Mouse (Mus musculus) adrenal gland, postnatal 4 days (tissue): ENCODE results near the gene Ahdc1. TPM values are rescaled to one million over a fixed set of nuclear protein-coding genes. Genes with fewer than 3 reads are reported as not detected.

Experiments
- DNase-seq, 2 experiments: peaks; one replicate each; pipeline ENCODE4 v3.0.0; 2021 to 2022; ENCODE audit warnings: low spot score in 2 of 2, mixed read lengths in 2 of 2
- total RNA-seq, 2 experiments: library from RNA; stranded (reverse); gene quantifications; 2 replicates each; pipeline ENCODE4 v1.2.3; 2021

Ahdc1 gene
- total RNA-seq, 2 experiments from 2014 or later, result 92.5 to 98.7 TPM

- no peak for DNase-seq
These were observed 24.9 kb downstream of the Ahdc1 start for GRCm38 (mm10) chr4:133035946-133036345.

- DNase-seq, result no peak
These were observed 26.2 kb downstream of the Ahdc1 start for GRCm38 (mm10) chr4:133037293-133037692.

DNA sequence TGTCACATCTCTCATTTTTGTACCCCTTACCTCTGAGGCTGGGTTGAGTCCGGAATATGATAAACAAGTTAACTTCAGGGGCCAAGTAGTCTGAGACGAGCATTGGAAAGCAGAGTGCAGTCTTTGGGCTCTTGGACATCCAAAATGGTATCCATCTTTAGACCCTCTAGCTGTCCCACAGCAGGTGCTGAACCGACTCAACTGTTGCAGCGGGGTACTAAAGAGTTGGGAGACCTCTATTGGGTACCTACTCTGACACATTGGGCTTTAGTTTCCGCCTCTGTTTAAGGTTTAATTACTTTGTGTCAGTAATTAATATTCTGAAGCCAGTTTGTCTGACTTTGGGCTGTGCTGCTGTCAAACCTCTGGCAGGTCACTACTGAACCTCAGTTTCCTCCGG, 26.7 kb downstream of the Ahdc1 start:
- DNase-seq, result no peak

DNA sequence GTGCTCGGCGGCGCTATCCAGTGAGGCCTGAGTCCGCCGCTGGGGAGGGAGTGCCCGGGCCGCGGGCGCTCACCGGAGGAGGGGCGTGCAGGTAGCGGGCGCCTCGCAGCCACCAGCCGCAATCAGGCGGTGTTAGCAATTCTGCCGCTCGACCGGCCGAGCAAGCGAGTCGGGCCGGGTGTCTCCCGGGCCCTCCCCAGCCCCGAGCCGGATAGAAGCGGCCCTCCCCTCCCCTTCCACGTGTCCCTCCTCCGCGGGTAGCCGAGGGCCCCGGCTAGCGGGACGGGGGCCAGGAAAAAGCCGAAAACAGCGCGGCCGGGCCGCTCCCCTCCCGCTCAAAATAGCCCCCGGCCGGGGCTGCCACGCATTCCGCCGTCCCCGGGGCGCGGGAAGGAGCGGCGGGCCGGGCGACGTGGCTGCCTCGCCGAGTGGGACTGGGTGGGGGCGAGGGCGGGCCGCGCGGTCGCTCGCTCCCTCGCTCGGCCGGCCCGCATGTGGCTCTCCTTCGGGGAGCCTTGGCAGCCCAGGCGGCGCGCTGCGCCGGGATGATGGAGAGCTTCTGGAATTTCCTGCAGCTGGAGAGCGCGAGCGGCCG, 27.6 kb downstream of the Ahdc1 start:
- no peak for DNase-seq

DNA sequence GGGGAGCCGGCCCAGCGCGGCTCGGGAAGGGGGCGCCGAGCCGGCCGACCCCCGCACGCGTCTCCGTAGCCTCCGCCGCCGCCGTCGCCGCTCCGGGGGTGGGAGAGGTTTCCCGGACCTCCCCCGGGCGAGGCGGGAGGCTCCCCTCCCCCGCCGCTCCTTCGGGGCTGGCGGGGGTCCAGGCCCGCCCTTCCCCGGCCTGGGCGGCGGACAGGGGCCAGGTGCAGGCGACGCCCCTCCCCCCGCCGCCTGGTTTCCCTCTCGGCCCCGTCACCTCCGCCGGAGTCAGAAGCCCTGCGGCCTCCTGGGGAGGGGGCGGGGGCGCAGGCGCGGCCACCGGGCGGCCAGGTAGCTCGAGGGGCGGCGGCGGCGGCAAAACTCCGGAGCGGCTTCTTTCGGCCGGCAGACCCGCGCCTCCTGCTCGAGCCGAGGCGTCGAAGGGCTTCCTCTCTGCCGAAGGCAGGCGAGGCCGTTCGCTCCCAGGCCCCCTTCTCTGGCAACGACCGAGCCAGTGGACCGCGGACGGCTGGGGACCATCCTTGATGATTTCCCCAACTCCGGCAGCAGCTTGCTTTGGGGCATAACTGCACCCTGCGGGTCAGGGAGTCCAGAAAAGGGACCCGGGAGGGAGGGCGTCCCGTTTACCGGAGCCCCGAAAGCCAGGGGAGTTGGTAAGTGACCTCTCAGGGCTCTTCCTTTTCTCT, 28.2 kb downstream of the Ahdc1 start:
- DNase-seq, result no peak

DNA sequence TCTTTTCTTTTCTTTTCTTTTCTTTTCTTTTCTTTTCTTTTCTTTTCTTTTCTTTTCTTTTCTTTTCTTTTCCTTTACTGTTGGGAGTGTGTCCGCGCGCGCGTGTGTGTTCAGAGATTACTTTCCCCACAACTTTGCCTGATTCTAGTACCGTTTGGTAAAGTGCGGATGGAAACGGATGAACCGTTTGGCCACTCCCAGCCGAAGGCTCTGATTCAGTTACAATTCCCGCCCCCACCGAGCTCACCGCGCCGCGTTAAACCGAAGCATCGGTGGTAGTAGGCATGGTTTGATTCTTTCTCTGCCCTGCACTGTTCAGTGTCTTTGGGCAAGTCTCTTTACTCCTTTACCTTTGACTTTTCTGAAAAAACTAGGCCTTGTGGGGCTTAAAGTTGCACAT, 28.8 kb downstream of the Ahdc1 start:
- DNase-seq, result no peak

GRCm38 (mm10) chr4:133040241-133040904, 29.3 kb downstream of the Ahdc1 start:
- no peak for DNase-seq

DNA sequence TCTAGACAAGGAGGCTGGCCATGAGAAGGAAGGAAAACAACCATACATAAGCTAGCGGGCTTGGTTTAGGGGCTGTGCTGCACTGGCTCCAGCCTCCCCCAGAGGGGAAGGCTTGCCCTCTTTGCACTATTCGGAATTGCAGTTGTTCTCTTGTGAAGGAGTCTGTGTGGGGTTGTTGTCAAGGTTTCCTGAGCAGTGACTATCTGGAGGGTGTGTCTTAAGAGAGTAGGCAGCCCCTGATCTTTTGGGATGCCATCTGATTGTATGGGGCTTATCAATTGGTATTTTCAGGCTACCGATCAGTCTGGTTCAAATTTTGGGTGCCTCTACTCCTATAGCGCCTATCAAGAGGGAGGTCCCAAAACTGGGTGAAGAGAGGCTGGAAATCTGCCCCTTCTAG, 31.2 kb downstream of the Ahdc1 start:
- no peak for DNase-seq

DNA sequence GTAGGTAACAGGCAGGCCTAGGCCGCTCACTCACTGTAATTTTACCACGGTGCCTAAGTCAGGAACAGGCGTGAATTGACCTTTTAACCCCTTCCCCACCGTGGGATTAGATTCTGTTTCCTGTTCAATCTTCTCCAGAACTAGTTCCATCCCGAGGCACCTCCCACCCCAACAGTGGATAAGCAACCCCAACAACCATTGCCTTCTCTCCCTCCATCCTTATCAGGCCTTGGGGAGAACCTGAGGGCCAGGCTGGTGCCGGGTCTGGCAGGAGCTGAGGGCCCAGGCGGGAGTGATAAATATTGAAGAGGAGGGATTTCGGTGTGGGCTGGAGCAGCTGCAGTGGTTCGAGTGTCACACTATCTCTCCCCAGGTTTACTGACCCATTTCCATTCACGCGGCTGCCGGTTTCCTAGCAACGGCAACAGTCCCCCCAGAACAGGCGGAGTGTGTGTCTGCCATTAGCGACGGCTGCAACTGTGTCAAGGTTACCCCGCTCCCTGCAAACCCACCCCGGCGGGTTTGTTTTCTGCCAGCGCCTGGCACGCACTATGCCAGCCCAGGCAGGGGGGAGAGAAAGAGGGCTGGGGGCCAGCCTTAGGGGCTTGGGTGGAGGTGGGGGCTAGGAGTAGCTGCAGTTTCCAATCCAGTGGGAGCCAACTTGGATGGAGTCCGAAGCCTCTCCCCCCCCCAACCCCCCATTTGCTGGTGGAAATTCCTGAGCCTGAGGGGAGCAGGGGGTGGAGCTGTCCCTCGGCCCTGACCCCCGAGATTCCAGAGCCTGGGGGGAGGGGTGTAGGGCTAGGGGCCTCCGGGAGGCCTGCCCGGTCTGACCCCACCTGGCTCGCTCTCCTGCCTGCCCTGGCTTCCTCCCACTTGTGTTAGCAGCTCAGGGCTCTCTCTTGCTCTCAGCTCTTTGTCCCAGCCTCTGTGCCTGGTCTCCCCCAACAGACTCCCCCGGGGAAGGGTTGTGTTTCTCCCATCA, 31.9 kb downstream of the Ahdc1 start:
- peak in 1 of 2 experiments; percentile 57 for DNase-seq

- no peak for DNase-seq
These were observed 33.0 kb downstream of the Ahdc1 start for GRCm38 (mm10) chr4:133043798-133044646.

DNA sequence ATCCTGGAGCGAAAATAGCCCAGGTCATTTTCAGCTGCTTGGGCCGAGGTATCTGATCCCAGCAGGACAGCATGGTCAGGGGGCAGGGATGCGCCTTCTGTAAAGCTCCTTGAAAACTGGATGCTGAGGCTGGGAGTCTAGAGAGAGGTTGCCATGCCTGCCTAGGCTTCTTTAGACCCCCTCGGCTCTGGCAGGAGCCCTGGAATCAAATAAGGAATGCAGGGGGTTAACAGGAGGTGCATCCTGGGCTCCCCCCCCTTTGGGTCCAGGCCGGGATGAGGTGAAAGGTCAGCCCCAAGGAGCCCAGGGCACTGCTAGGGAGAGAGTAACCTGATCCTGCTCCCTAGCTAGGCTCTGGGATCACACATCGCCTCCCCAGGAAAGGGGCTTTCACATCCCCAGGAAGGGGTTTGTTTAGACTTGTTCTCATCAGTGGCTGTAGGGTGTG, 33.6 kb downstream of the Ahdc1 start:
- DNase-seq, result no peak

- no peak for DNase-seq
These were observed 34.9 kb downstream of the Ahdc1 start for GRCm38 (mm10) chr4:133045771-133046474.

- DNase-seq, result no peak
These were observed 35.8 kb downstream of the Ahdc1 start for GRCm38 (mm10) chr4:133046691-133047352.

DNA sequence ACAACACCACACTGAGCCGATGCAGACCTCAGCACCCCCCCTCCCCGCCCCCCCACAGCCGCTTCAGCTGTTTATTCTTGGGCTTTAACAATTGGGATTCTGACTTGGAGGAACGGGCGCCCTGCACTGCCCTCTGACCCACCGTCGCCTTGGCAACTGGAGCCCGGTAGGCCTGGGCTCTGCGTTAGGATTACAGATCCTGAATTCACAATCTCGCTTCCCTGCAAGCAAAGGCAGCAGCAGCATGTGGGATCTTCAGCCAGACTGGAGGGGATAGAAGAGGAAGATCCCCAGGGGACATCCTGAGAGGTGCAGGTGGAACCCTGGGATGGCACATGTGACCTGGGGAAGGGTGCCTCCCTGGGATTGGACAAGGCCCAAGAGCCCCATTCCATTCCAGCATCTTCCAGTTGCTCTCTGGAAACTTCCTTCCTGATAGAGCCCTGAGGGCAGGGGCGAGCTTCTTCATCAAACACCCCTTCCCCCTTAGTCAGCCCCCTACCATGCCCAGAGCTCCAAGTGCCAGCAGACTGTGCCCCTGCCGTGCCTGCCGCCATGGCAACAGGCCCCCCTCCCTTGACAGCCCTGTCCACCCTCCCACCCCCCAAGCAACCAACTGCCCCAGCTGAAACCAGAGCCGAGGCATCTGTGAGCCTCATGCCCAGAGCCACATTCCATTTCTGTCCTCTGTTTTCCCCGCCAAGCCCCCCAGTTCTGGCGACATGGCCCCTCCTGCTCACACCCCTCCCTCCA, 36.5 kb downstream of the Ahdc1 start:
- no peak for DNase-seq

DNA sequence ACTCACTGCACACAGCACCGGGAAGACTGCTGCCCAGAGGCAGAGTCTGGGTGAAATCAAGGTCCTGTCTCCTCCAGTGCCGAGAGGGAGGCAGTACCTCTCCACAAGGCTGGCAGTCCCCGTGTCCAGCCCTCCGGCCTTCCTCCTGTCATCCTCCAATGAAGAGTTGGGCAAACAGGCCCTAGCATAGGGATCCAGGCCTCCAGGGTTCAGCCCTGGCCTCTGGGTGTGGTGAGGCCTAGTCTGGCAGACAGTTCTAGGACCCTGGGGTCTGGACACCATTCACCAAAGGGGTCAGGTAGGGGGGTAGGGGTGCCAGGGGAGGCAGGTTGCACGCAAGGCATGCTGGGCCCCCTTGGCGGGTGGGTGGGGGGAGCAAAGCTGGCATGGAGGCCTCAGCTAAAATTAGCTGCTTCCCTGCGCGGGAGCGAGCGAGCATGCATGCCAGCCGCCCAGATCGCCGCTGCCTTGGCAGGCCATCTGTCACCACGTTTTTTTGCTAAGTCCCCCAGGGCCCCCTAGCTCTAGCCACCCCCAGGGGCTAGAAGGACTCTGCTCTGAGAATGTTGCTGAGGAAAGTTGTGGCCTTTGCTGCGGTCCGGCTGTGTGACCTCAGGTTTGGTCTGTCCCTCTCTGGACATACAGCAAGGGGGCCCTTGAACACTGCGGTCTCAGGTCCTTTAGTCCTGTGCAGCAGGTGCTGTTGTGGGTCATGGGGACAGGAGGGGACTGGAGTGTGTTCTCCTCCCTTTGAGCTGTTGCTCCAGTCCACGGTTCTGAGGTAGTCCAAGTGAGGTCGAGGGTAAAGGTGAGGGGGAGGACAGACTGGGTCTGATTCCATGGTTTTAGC, 38.2 kb downstream of the Ahdc1 start:
- DNase-seq, result no peak

- DNase-seq, result no peak
These were observed 39.3 kb downstream of the Ahdc1 start for GRCm38 (mm10) chr4:133050196-133050836.
